Mouse (Mus musculus) MN1 (cell line): ENCODE data around the gene Cdc27.
"Not testable (repeated sequence)": the region's sequence is repeated elsewhere in the genome, so short reads cannot be mapped to it uniquely, and the experiment has no call there.

Experiments used
- DNase-seq: peaks from one replicate; pipeline ENCODE4 v3.0.0-alpha.2; 2016; ENCODE audit warnings: low spot score

The Cdc27 gene

DNA sequence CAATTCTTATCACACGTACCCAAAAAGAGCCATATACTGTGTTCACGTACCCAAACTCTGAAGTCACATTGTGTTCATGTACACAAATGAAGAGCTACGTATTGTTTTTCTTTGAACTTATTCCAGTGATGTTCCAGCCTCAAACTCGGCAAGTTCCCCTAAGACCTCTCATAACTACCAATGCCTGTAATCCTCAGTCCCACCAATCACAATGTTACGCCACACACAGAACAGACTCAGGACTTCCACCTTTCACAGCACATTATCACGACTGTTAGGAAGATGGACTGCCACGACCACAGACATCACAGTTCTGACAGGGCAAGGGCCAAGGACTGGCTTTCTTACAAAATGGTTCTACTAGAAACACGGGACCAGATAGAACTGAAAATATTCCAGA lies 20.1 kb upstream of the Cdc27 start:
- not testable (repeated sequence) for DNase-seq

DNA sequence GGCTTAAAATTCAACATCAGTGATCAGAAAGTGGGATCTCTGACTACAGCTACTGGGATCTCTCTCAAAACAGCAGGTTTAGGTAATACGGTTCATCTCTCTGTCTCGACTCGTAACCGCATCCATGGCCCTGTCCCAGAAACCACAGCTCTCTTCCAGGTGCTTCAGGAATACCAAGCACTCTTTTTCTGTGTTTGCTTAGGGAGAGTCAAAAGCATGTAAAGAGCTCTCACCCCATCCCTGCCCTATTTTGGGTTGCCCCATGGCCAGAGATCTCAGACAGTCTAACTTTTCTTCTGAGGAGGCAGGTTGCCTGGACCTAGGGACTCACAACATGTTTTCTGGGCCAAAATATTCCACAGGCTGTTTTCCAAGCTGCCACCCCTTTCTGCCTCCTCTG lies 17.9 kb upstream of the Cdc27 start:
- no peak for DNase-seq

DNA sequence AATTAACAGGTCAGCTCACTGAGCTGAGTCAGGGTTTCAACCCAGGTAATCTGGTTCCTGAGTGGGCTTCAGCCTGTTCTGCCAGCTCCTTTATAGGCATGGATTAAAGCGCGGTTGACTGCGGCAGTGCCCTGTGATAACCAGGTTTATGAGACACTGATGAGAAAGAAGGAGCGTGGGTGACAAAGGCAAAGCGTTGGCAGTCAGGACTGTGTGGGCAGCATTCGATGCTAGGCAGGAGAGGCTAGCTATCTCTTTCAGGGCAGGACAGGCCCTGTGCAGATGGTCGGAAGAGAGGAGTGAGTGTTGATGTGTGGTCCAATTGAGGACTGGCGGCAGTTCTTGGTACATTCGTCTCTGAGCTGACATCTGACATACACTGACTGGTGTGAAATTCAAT lies 17.3 kb upstream of the Cdc27 start:
- no peak for DNase-seq

DNA sequence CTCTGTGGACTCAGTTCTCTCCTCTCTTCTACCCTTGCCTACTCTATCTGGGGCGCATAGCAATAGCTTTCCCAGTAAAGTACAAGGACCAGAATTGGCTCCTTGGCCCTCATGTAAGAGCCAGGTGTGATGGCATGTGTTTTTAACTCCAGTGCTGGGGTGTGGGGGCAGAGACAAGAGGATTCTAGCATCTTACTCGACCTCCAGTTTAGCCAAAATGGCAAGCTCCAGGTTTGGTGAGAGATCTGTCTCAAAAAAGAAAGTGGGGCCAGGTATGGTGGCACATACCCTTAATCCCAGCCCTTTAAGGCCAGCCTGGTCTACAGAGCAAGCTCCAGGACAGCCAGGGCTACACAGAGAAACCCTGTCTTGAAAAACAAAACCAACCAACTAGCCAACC lies 16.4 kb upstream of the Cdc27 start:
- no peak for DNase-seq

DNA sequence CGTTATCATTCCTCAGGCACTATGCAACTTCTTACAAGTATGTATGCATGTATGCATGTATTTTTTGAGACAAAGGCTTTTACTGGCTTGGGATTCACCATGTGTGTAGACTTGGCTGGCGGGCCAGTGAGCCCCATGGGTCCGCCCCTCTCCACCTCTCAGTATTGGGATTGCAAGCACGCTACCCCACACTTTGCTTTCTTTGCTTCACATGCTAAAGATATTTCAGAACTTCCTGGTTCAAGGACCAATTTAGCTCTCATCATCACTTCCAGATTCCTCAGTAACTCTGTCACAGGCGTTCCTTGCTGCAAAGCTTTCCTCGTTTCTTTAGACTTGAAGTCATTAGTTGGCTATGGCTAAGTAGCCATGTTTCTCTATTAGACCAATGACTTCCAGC lies 15.7 kb upstream of the Cdc27 start:
- DNase-seq, result no peak

DNA sequence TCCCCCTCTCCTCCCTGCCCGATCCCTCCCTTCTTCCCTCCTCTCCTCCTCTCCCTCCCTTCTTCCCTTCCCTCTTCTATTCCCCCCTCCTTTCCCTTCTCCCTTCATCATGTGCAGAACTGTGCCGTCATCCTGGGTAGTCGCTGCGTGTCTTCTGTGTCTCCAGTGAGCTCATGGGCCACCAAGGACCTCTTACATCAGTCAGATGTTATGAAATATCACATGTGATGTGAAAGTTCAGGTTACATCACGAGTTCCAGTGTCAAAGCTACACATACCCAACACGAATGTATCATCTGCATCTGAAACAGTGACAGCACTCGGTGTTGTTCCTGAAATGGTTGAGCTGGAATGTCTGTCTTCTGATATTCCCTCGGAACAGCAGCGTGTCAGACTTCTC lies 14.8 kb upstream of the Cdc27 start:
- DNase-seq, result no peak

DNA sequence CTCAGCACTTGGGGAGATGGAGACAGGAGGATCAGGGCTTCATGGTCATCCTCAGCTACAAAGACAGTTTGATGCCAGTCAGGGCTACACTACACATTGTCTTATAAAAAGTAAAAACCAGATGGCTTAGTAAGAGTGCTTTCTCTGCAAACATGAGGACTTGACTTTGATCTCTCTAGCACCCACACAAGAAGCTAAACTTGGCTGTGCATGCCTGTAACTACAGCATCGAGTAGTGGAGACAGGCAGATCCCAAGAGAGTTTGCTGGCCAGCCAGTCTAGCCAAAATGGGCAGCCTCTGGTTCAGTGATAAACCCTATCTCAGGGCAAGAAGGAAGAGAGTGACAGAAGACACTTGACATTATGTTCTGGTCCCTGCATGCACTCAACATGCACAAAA lies 13.1 kb upstream of the Cdc27 start:
- DNase-seq, result no peak

DNA sequence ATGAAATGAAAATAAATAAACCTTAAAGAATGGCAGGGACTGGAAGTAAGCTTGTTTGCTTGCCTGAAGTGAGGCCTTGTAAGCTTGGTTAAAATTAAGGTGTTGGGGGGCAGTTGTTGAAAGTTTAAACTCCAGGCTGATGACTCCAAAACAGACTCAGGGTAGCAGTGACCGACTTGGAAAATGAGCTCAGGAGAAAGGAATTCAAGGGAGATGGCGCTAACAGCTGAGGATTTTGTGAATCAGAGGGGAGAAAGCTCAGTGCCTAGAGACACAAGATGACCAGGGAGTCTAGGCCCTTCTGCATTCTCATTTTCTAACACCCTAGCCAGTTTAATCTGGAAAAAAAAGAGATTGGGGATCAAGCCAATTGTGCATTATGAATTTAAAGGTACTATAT lies 10.6 kb upstream of the Cdc27 start:
- DNase-seq, result no peak

DNA sequence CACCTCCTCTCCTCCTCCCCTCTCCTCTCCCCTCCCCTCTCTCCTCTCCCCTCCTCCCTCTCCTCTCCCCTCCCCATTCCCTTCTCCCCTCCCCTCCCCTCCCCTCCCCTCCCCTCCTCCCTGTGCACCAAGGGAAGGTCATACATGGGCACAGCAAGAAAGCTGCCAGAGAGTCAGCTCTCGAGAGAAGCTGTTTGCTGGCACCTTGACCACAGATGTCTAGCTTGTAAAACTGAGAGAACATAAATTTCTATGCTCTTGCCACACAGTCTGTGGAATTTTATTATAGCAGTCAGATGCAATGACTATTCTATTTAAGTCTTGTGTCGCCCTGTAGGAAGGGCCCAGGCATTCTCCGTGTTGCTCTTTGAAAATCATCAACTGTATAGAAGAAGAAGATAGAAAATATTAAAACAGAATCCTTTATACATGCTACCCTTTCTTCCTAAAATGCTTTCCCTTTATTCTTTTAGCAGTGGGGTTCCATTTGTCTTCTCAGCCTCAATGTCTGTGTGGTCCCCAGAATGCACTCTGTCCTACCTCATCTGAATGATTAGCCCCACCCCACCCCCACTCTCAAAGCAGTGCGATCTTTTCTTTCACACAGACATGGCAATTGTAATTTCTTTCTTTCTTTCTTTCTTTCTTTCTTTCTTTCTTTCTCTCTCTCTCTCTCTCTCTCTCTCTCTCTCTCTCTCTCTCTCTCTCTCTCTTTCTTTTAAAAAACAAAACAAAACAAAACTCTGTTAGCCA lies 8.4 kb upstream of the Cdc27 start:
- no peak for DNase-seq

DNA sequence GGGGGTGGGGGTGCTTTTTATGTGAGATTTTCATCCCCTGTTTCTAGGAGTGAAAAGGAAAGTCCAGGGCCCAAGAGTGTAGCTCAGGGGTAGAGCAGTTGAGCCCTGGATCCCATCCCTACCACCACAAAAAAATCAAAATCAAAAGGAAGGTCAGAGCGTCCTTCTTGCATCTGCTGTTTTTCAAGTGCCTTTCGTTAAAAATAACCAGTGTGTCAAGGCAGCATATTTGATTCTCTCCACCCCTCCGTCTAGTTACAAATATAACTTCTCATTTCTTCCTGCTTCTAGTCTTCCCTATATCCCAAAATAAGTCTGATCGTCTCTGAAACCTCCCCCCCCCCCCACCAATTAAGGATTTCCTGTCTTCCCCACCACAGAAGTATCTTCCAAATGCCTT lies 7.6 kb upstream of the Cdc27 start:
- no peak for DNase-seq

DNA sequence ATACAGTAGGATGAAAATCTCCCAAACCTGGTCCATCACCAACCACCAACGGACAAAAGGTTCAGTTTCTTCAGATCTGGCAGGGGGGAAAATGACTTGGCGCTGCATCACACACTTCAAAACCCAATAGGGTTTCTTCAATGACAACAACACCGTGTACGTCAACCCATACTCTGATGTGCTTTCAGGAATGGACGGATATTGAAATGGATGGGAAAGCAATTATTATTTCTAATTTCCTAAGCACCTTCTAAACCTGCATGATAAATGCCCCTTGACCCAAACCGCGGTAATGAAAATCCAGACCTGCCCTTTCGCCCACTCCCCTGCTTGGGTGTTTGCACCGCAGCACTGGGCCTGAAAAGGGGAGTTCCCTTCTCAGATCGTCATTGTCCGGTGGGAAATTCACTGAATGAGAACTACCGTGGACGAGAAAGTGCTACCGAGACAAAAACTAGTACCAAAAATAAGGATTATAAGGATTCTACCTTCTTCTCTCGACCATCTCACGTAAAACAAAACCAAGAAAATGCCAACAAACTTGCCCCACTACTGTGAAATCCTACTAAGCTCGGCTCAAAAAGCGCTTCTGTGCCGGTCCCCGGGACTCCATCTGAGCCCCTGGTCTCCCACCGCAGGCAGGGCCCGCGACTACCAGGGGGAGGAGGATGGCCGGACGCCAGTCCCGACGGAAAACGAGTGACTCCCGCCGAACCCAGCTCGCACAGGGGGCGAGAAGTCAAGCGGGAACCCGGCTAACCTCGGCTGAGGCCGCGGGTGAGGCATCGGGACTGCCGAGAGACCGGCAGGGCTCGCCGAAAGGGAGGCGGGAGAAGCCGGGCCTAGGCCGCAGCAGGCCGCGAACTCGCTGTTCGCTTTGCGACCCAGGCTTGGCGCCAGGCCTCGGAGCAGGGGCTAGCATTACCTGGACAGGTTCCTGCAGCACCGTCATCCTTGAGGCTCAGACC lies 698 bp downstream of the Cdc27 start:
- peak; percentile 83 for DNase-seq

DNA sequence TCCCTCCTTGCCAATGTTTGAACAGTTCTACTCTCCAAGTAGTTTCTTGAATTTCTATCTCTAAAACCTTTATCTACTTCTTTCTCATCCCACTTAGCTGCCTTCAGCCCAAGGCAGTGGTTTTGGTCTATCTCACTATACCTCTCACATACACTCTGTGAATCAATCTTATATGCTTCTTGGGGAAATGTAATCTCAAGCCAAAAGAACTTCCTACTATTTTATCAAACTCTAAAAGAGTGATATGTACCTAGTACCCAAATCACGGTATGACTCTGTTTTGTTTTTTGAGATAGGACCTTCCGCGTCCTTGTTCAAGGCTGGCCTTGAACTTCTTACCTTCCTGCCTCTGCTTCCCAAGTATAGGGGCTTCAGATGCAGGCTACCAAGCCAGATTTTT lies 2.9 kb downstream of the Cdc27 start:
- no peak for DNase-seq

DNA sequence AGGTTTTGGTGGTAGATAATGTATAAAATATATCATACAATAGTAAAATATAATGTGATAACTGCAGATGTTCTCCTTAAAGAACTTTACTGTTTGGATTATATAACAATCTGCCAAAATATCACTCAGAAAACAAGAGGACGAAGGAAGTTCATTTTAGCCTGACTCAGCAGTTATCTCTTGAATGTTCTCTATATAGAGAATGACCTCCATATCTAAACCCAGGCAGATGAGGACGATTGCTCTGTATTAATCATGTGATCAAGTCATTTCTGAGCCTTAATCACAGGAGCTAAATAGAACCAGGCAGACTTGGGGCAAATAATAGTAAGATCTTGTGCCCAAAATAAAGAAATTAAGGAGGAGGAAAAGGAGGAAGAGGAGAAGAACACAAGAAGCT lies 5.9 kb downstream of the Cdc27 start:
- DNase-seq, result no peak

DNA sequence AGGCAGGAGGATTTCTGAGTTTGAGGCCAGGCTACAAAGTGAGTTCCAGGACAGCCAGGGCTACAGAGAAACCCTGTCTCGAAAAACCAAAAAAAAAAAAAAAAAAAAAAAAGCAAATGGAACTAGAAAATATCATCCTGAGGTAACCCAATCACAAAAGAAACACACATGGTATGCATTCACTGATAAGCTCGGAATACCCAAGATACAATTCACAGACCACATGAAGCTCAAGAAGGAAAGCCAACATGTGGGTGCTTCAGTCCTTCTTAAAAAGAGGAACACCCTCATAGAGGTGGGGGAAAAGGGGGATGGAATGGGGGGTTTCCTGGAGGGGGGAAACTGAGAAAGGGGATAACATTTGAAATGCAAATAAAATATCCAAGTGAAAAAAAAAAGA lies 7.1 kb downstream of the Cdc27 start:
- not testable (repeated sequence) for DNase-seq

DNA sequence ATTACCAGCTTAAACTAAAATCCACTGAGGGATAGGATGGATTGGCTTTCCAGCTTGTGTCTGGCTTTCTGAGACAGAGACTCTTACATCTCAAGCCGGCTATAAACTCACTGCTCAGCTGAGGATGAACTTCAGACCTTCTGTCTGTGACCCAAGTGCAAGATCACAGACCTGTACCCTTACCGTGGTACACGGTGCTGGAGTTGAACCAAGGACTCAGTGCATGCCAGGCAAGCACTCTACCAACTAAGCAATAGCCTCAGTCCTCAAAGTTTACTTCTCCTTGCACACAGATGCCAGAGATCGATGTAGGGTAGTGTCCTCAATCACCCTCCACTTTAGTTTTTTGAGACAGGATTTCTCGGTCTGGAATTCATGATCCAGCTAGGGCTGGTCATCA lies 10.6 kb downstream of the Cdc27 start:
- no peak for DNase-seq

DNA sequence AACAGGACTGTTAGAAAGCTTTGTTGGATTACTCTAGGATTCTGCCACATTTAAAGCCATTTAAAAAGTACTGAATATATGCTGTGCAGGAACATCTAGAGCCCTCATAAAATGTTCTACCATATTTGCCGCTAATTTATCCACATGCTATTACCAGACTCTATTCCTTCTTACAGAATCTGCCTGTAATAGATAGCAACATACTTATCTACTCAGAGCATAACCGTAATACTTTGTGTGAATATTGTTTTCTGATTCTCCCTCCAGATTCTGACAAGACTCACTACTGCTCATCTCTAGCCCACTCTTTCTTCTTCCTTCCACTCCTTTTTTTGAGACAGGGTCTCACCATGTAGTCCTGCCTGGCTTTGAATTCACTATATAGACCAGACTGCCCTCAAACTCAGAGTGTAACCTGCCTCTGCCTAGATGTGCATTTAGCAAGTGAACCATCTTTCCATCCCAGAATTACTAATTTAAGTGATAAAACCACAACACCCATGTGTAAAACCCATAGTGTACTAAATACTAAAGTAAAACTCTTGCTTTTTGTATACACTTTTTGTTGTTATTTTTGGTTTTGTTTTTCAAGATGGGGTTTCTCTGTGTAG lies 12.4 kb downstream of the Cdc27 start:
- no peak for DNase-seq

DNA sequence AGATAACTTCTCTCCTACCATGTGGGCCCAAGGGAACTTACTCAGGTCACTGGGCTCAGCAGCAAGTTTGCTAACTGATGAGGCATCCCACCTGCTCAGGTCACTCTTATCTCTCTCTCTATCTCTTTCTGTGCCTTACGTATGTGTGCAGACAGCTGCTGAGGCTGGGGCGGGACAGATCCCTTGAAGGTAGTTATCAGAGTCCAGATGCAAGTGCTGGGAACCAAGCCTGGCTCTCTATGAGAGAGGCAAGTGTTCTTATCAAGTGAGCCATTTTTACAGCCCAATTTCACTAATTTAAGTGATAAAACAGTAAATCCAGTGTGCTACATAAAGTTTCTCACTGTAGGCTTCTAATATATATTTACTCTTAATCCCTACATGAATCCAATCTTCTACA lies 13.6 kb downstream of the Cdc27 start:
- DNase-seq, result no peak

DNA sequence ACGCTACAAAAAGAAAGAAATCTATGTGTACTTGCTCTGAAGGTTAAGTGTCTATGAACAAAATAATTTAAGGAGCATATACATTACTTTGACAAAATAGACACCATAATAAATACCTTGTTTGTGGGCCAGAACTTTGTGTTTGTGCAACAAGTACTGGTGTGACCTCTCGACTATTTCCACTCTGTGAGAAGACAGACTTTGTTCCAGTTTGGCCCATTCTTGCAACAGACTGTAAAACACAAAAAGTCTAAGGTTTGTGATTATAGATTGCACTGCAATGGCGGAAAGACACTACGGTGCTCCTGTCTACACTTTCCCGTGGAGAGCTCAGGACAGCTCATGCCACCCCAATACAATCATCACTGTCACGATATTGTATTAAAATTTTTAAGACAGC lies 24.5 kb downstream of the Cdc27 start:
- no peak for DNase-seq

DNA sequence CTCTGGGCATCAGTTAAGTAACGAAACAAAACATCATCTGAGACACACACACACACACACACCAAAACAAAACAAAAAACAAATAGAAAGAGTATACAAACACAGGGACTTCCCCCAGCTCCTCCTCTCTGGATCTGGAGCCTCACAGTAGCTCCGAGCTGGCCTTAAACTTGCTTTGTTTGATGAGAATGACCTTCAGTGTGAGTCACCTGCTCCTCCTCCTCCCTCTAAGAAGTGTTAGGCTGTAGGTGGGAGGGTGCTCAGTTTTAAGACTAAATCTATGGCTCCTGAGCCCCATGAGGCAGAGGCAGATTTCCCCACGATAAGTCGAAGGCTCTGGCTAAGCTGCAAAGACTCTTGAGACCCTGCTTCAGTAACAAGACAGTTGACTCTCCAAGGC lies 38.0 kb downstream of the Cdc27 start:
- no peak for DNase-seq

DNA sequence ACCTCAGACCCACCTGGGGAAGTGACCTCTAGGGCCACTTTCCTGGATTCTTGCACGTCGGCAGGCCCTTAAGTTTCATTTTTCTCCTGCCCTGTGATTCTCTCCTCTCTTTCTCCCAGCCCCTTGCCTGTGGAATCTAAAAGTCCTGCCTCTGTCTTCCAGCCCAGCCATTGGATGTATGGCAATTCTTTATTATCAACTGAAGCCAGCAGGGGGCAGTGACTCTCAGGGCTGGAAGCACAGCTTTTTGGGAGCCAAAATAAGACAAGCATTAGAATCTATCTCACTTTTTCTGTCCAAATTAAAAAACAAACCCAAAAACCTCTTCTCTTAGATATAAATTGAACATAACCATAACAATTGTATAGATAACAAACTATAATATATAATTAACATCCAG lies 39.8 kb downstream of the Cdc27 start:
- peak; percentile 43 for DNase-seq

DNA sequence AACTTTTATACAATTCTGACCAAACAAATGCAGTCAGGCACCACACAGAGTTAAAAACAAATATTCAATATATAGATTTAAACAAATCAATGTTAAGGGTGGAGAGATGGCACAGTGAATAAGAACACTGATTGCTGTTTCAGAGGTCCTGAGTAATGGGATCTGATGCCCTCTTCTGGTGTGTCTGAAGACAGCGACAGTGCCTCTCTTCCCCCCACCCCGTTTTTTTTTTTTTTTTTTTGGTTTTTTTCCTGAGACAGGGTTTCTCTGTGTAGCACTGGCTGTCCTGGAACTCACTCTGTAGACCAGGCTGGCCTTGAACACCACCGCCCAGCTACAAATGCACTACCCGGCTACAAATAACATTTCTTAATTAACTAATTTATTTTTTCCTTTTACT lies 42.0 kb downstream of the Cdc27 start:
- no peak for DNase-seq

DNA sequence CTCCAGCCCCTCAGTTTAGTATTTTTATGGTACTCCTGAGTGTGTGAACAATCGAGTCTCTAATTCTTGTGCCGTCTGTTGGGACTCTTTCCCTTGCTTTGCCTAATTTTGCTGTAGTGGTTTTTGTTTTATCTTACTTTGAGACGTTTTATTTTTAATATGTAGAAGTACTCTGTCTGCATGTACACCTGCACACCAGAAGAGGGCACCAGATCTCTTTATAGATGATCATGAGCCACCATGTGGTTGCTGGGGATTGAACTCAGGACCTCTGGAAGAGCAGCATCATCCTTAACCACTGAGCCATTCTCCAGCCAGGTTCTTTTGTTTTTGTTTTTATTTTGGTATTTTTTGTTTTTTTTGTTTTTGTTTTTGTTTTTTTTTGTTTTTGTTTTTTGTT lies 62.1 kb downstream of the Cdc27 start:
- DNase-seq, result no peak

DNA sequence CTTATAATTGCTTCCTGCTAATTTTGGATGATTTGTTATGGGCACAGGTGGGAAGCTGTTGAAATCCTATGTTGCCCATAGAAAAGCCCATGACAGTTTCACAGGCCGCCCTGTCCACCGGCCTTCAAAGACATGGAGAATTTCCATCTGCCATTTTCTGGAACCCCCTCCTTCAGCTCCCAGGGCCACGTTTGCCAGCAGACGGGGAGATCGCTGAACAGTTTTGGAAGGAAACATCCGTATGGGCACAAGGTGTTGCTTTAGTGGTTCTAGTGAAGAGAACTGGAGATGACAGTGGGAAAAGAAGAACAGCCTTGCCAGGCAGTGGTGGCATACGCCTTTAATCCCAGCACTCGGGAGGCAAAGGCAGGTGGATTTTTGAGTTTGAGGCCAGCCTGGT lies 68.4 kb downstream of the Cdc27 start:
- no peak for DNase-seq
